Mouse (Mus musculus) ES-E14 (cell line): ENCODE results near the gene Naa38.

Source experiments
- CHD2 ChIP-seq: IDR thresholded peaks from 2 replicates; pipeline ENCODE4 v1.6.1; 2014; ENCODE audit warnings: mild to moderate bottlenecking, low read depth, low read length, inconsistent platforms
- HCFC1 ChIP-seq: IDR thresholded peaks from 2 replicates; pipeline ENCODE4 v1.6.1; 2012; ENCODE audit warnings: low read length, inconsistent platforms, borderline replicate concordance; ENCODE audit not compliant: insufficient read depth
- MAFK ChIP-seq: IDR thresholded peaks from 2 replicates; pipeline ENCODE4 v1.6.1; 2014; ENCODE audit warnings: mild to moderate bottlenecking, low read depth, low read length, inconsistent platforms; ENCODE audit not compliant: insufficient read depth
- ZNF384 ChIP-seq: IDR thresholded peaks from 2 replicates; pipeline ENCODE4 v1.6.1; 2012; ENCODE audit warnings: low read depth, low read length, inconsistent platforms

DNA sequence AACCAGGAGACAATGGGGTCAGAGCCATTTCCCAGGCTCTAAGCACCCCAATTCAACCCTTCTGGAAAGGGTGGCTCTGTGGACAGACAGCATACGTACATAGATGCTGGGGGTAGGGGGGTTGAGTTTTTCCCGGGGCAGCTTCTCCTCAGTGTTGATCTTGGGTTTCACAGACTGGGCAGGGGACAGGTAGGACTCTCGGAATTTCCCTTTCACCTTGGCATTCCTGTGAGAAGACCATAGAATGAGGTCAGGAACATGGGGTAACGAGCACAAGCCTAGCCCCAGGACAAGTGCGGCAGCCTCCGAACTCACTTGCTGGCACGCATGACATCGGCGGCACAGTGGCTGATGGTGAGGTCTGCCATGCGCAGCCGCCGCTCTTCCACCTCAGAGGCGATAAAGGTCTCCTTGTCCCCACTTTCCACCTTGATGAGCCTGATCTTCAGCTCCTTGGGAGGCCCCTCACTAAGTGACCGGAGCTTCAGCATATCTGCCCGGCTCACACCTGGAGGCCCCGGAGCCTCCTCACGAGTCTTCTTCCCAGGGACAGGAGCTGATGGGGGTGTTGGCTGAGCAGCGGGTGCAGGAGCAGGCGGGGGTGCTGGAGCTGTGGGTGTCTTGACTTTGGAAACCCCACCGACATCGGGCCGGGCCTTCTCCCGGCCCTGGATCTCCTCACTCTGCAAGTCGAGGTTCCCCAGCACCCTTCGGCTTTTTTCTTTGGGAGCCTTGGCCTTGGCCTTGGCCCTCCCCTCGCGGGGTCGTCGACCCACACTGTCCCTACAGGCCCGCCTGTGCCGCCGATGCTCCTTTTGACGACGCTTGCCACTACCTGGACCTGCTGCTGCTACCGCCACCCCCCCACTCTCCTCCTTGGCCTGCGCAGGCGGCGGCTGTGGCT lies 8.7 kb downstream of the Naa38 start:
- TF ChIP-seq ZNF384 (no peak), HCFC1 (no peak), MAFK (no peak), CHD2 (no peak)
